Comparison of ENCODE assay signal across 14 mouse cellular contexts in genomic region chr2:9890251-9890650, GRCm38 (mm10). TPM values are rescaled to one million over a fixed set of nuclear protein-coding genes. Genes with fewer than 3 reads are reported as not detected.
A peak's percentile ranks its signal among the peaks of the same experiment; 100 is the strongest.
DNase-seq lines count a peak whose midpoint lies in the region; ATAC-seq and TF ChIP-seq lines count a peak whose summit lies in the region.
"Had no signal": no experiment of that assay in that cellular context is flagged by ENCODE, and none has a peak within 500 bp of the region (broad histone marks: within the 10 kb centered on the region; RNA-seq: fewer than 3 reads in every experiment).

No protein-coding gene starts in this region.

- in situ Hi-C loops in CH12.LX (cut with MboI; ENCODE audit: low pct_ligation_motif_present, low pct_unique_long_range_greater_than_20kb, low sequenced_read_pairs) = loop anchor here (25.0 kb wide), 1 partner anchor 428 kb away; no protein-coding TSS in a partner anchor

- ATAC-seq in hindbrain, embryonic 12.5 days (ENCODE audit: low FRiP score) = no peak
- ATAC-seq in hindbrain, embryonic 13.5 days (ENCODE audit: low FRiP score) = no peak
- no peak for ATAC-seq in midbrain, embryonic 11.5 days (ENCODE audit: low FRiP score)
- ATAC-seq: inflammation-experienced regulatory T-cells, adult 6 months had no signal

- peaks cover 93% of the 10 kb centered on the region for H3K27me3 ChIP-seq in hindbrain, embryonic 12.5 days
- peaks cover 96% of the 10 kb centered on the region for H3K27me3 ChIP-seq in hindbrain, embryonic 13.5 days
- no peaks in the 10 kb centered on the region for H3K27me3 ChIP-seq in CH12.LX (replicated peaks)
- H3K27me3 ChIP-seq in MEL (ENCODE audit: control insufficient read depth in 1 of 2, insufficient read depth in 2 of 2, low read length in 2 of 2) = no peaks in the 10 kb centered on the region
- peaks cover 89% of the 10 kb centered on the region for H3K27me3 ChIP-seq in midbrain, embryonic 11.5 days (ENCODE audit: control insufficient read depth, insufficient read depth, low read length)

- dilution Hi-C loops in CH12.LX (cut with MboI; ENCODE audit: extremely low pct_ligation_motif_present, extremely low pct_unique_long_range_greater_than_20kb, low sequenced_read_pairs) = no loop called here

- no peaks in the 10 kb centered on the region for H3K79me2 ChIP-seq in CH12.LX (replicated peaks; ENCODE audit: control insufficient read depth, extremely low read depth, insufficient read depth, poor library complexity, severe bottlenecking)
- H3K79me2 ChIP-seq in MEL (ENCODE audit: control insufficient read depth, insufficient read depth, low read length, poor library complexity) = no peaks in the 10 kb centered on the region

- H3K9ac ChIP-seq in hindbrain, embryonic 12.5 days = no peak overlapping the region
- no peak overlapping the region for H3K9ac ChIP-seq in hindbrain, embryonic 13.5 days
- peak overlapping the region; percentile 34; the same call in 1 of the 2 replicates for H3K9ac ChIP-seq in CH12.LX (ENCODE audit: insufficient read depth, low read depth)
- H3K9ac ChIP-seq in MEL (ENCODE audit: control insufficient read depth, low read depth, low read length, poor library complexity, severe bottlenecking) = peak overlapping the region; percentile 76
- H3K9ac ChIP-seq in midbrain, embryonic 11.5 days (ENCODE audit: low read length) = no peak overlapping the region

- H3K4me1 ChIP-seq in hindbrain, embryonic 12.5 days = peaks cover 3% of the 10 kb centered on the region; the same call in 1 of the 2 replicates
- peaks cover 7% of the 10 kb centered on the region for H3K4me1 ChIP-seq in hindbrain, embryonic 13.5 days (replicated peaks)
- H3K4me1 ChIP-seq in CH12.LX (ENCODE audit: control insufficient read depth in 1 of 2, insufficient read depth in 2 of 2) (peaks cover 2 to 9% of the 10 kb centered on the region in 2 experiments; a peak in 2 of 4 replicates), MEL (ENCODE audit: control insufficient read depth in 1 of 2, insufficient read depth in 2 of 2, low read length in 2 of 2) (peaks cover 6 to 10% of the 10 kb centered on the region in 2 experiments)
- peaks cover 4% of the 10 kb centered on the region; the same call in 1 of the 2 replicates for H3K4me1 ChIP-seq in midbrain, embryonic 11.5 days (ENCODE audit: control insufficient read depth, insufficient read depth, low read length)

- TF ChIP-seq EP300 in CH12.LX (IDR thresholded peaks at IDR 0.05; ENCODE audit: low read length) = no peak
- no peak for TF ChIP-seq EP300 in MEL (IDR thresholded peaks at IDR 0.05; ENCODE audit: low read depth in 1 of 2, low read length in 2 of 2)

- 5% methylated on average over 8 of the region's 8 CpGs for WGBS in hindbrain, embryonic 12.5 days
- 2% methylated on average over 8 of the region's 8 CpGs for WGBS in hindbrain, embryonic 13.5 days
- WGBS in midbrain, embryonic 11.5 days = 5% methylated on average over 8 of the region's 8 CpGs

- no peak for TF ChIP-seq CTCF in CH12.LX (conservative IDR thresholded peaks at IDR 0.05 in 1 of 2, IDR thresholded peaks at IDR 0.05 in 1 of 2; ENCODE audit: low read depth in 2 of 2, low read length in 2 of 2)
- TF ChIP-seq CTCF in MEL (IDR thresholded peaks at IDR 0.05 in 2 of 3, conservative IDR thresholded peaks at IDR 0.05 in 1 of 3; ENCODE audit: control insufficient read depth in 1 of 3, insufficient read depth in 1 of 3, low read depth in 2 of 3, low read length in 3 of 3, poor library complexity in 1 of 3, severe bottlenecking in 1 of 3) = no peak

- peak overlapping the region; percentile 32; the same call in 1 of the 2 replicates for H3K4me2 ChIP-seq in hindbrain, embryonic 12.5 days (replicated peaks)
- no peak overlapping the region for H3K4me2 ChIP-seq in hindbrain, embryonic 13.5 days
- peak overlapping the region; percentile 84 for H3K4me2 ChIP-seq in CH12.LX (ENCODE audit: insufficient read depth, low read depth, poor library complexity, severe bottlenecking)
- H3K4me2 ChIP-seq in midbrain, embryonic 11.5 days = no peak overlapping the region

- H3K27ac ChIP-seq in hindbrain, embryonic 12.5 days = no peak overlapping the region
- H3K27ac ChIP-seq in hindbrain, embryonic 13.5 days = no peak overlapping the region
- H3K27ac ChIP-seq in CH12.LX (ENCODE audit: insufficient read depth, low read depth) (no peak overlapping the region), MEL (ENCODE audit: control insufficient read depth, low read depth, low read length) (0 out of 2 replicates have a peak overlapping the region, but pooled peaks have one; percentile 22)
- no peak overlapping the region for H3K27ac ChIP-seq in midbrain, embryonic 11.5 days (ENCODE audit: low read depth, low read length)

- H3K9me3 ChIP-seq in hindbrain, embryonic 12.5 days (replicated peaks) = no peaks in the 10 kb centered on the region
- H3K9me3 ChIP-seq in hindbrain, embryonic 13.5 days = no peaks in the 10 kb centered on the region
- H3K9me3 ChIP-seq in CH12.LX (replicated peaks; ENCODE audit: low read length) (no peaks in the 10 kb centered on the region), MEL (replicated peaks; ENCODE audit: insufficient read depth, low read length) (no peaks in the 10 kb centered on the region)
- H3K9me3 ChIP-seq in midbrain, embryonic 11.5 days (ENCODE audit: control insufficient read depth, low read length) = no peaks in the 10 kb centered on the region

- peak overlapping the region; percentile 22; the same call in 1 of the 2 replicates for H3K4me3 ChIP-seq in hindbrain, embryonic 12.5 days
- no peak overlapping the region for H3K4me3 ChIP-seq in hindbrain, embryonic 13.5 days
- no peak overlapping the region for H3K4me3 ChIP-seq in CH12.LX (replicated peaks in 1 of 3; ENCODE audit: low read depth in 2 of 3, low read length in 2 of 3, poor library complexity in 1 of 3)
- H3K4me3 ChIP-seq in MEL (ENCODE audit: control insufficient read depth in 1 of 2, insufficient read depth in 1 of 2, low read depth in 2 of 2, low read length in 2 of 2) = peak overlapping the region; percentile 93 to 95
- no peak overlapping the region for H3K4me3 ChIP-seq in midbrain, embryonic 11.5 days (ENCODE audit: low read depth, low read length)

- DNase-seq in CH12.LX (ENCODE audit: extremely low read depth) (no peak), MEL (ENCODE audit: low read depth, low spot score) (peak; percentile 36)
- DNase-seq in midbrain, embryonic 11.5 days (ENCODE audit: low spot score, missing footprints) = peak; percentile 91
- DNase-seq in frontal cortex, adult 2 months (ENCODE audit: extremely low spot score in 1 of 2, low spot score in 1 of 2) = no peak
- DNase-seq in layer of hippocampus, postnatal 36 days = no peak
- DNase-seq: cerebellum, postnatal 36 days; gastrocnemius, postnatal 10 days; lung, postnatal 10 days had no signal

- no peak for TF ChIP-seq POLR2A in CH12.LX (IDR thresholded peaks at IDR 0.05; ENCODE audit: low read depth, low read length)
- TF ChIP-seq POLR2A in MEL (IDR thresholded peaks at IDR 0.05; ENCODE audit: control insufficient read depth in 1 of 2, insufficient read depth in 1 of 2, low read depth in 1 of 2, low read length in 2 of 2, poor library complexity in 1 of 2) = no peak

- TF ChIP-seq RAD21 in CH12.LX (IDR thresholded peaks at IDR 0.05; ENCODE audit: low read depth, low read length) (no peak), MEL (IDR thresholded peaks at IDR 0.05; ENCODE audit: low read depth, low read length) (no peak)

- H3K36me3 ChIP-seq in hindbrain, embryonic 12.5 days = no peaks in the 10 kb centered on the region
- no peaks in the 10 kb centered on the region for H3K36me3 ChIP-seq in hindbrain, embryonic 13.5 days
- no peaks in the 10 kb centered on the region for H3K36me3 ChIP-seq in CH12.LX (replicated peaks in 1 of 2; ENCODE audit: control insufficient read depth in 1 of 2, insufficient read depth in 1 of 2, low read length in 1 of 2)
- H3K36me3 ChIP-seq in MEL (ENCODE audit: control insufficient read depth in 1 of 2, insufficient read depth in 2 of 2, low read length in 2 of 2) = peaks cover 0 to 6% of the 10 kb centered on the region in 2 experiments; a peak in 2 of 4 replicates
- H3K36me3 ChIP-seq in midbrain, embryonic 11.5 days (ENCODE audit: control insufficient read depth, insufficient read depth, low read length) = no peaks in the 10 kb centered on the region

RNA-seq across cellular contexts. Expression of gene Gata3, which starts 0.4 kb away (rescaled TPM):
- polyA plus RNA-seq in hindbrain, embryonic 12.5 days (2016; fragmentation: Nextera tagmentation; extraction: Ambion mirVana) = 48.4 and 63.4 TPM in 2 replicates
- polyA plus RNA-seq in hindbrain, embryonic 13.5 days (2015; fragmentation: Nextera tagmentation; extraction: Ambion mirVana) = 32.3 and 59.4 TPM in 2 replicates
- total RNA-seq in CH12.LX (2012; rRNA removed) (0.08 and 0.34 TPM in 2 replicates), CH12.LX (2014; rRNA removed) (0.11 and 0.20 TPM in 2 replicates), MEL (2012; rRNA removed) (0.12 and 0.46 TPM in 2 replicates)
- polyA plus RNA-seq in CH12.LX (2012; ENCODE audit: insufficient read length, low read depth) (0.50 and 0.63 TPM in 2 replicates), MEL (2012; ENCODE audit: insufficient read depth in 1 of 2, insufficient read length in 2 of 2, low read depth in 1 of 2, low replicate concordance in 2 of 2, missing spikeins in 1 of 2) (1 to 10 TPM in 1 of 2 experiments, not detected in 1; 2.0 TPM)
- polyA plus RNA-seq in midbrain, embryonic 11.5 days (2014; fragmentation: Nextera tagmentation; extraction: Ambion mirVana) = 34.1 and 34.8 TPM in 2 replicates
- polyA plus RNA-seq in frontal cortex, adult 2 months (2012; rRNA removed) = 0.19 TPM in 1 of 2 replicates, not detected in the other
- total RNA-seq in layer of hippocampus, postnatal 36 days (2021) = under 1 TPM in 1 of 2 experiments, not detected in 1; 0.15 TPM
- total RNA-seq: layer of hippocampus, adult 18-20 months; left cerebral cortex, postnatal 25 days had no signal

RNA-seq across cellular contexts. Expression of gene 9230102O04Rik, which starts 0.9 kb away (rescaled TPM):
- polyA plus RNA-seq in hindbrain, embryonic 12.5 days (2016; fragmentation: Nextera tagmentation; extraction: Ambion mirVana) = 3.5 and 3.8 TPM in 2 replicates
- 1.4 and 2.7 TPM in 2 replicates for polyA plus RNA-seq in hindbrain, embryonic 13.5 days (2015; fragmentation: Nextera tagmentation; extraction: Ambion mirVana)
- total RNA-seq in CH12.LX (2012; rRNA removed) = 0.17 and 0.38 TPM in 2 replicates
- not detected in 2 replicates for total RNA-seq in CH12.LX (2014; rRNA removed)
- not detected in 2 replicates for polyA plus RNA-seq in CH12.LX (2012; ENCODE audit: insufficient read length, low read depth)
- 0.50 and 1.5 TPM in 2 replicates for total RNA-seq in MEL (2012; rRNA removed)
- 1 to 10 TPM in 1 of 2 experiments, not detected in 1; 2.4 TPM for polyA plus RNA-seq in MEL (2012; ENCODE audit: insufficient read depth in 1 of 2, insufficient read length in 2 of 2, low read depth in 1 of 2, low replicate concordance in 2 of 2, missing spikeins in 1 of 2)
- 1.4 and 1.6 TPM in 2 replicates for polyA plus RNA-seq in midbrain, embryonic 11.5 days (2014; fragmentation: Nextera tagmentation; extraction: Ambion mirVana)
- polyA plus RNA-seq in frontal cortex, adult 2 months (2012; rRNA removed) = not detected in 2 replicates
- not detected for total RNA-seq in layer of hippocampus, postnatal 36 days (2021)
- total RNA-seq: gastrocnemius, postnatal 10 days; layer of hippocampus, adult 18-20 months; left cerebral cortex, postnatal 25 days had no signal
- polyA plus RNA-seq: forebrain, embryonic 11.5 days had no signal

RNA-seq across cellular contexts. Expression of gene 4930412O13Rik, which starts 9.2 kb away (rescaled TPM):
- polyA plus RNA-seq in hindbrain, embryonic 12.5 days (2016; fragmentation: Nextera tagmentation; extraction: Ambion mirVana) = 1.1 and 2.9 TPM in 2 replicates
- 1.1 and 2.5 TPM in 2 replicates for polyA plus RNA-seq in hindbrain, embryonic 13.5 days (2015; fragmentation: Nextera tagmentation; extraction: Ambion mirVana)
- not detected in 2 replicates for total RNA-seq in CH12.LX (2012; rRNA removed)
- not detected in 2 replicates for total RNA-seq in CH12.LX (2014; rRNA removed)
- not detected in 2 replicates for polyA plus RNA-seq in CH12.LX (2012; ENCODE audit: insufficient read length, low read depth)
- not detected in 2 replicates for total RNA-seq in MEL (2012; rRNA removed)
- polyA plus RNA-seq in MEL (2012; ENCODE audit: insufficient read depth in 1 of 2, insufficient read length in 2 of 2, low read depth in 1 of 2, low replicate concordance in 2 of 2, missing spikeins in 1 of 2) = under 1 TPM in 1 of 2 experiments, not detected in 1; 0.28 TPM
- polyA plus RNA-seq in midbrain, embryonic 11.5 days (2014; fragmentation: Nextera tagmentation; extraction: Ambion mirVana) = 0.20 and 1.2 TPM in 2 replicates
- not detected in 2 replicates for polyA plus RNA-seq in frontal cortex, adult 2 months (2012; rRNA removed)
- total RNA-seq in layer of hippocampus, postnatal 36 days (2021) = not detected
- total RNA-seq: gastrocnemius, postnatal 10 days; layer of hippocampus, adult 18-20 months; left cerebral cortex, postnatal 25 days had no signal
- polyA plus RNA-seq: forebrain, embryonic 11.5 days; inflammation-experienced regulatory T-cells, adult 6 months had no signal

Comparison
In these comparisons a context has a peak if more than half of its experiments do, and no peak if none do; other contexts are left out.
1. H3K4me2 ChIP-seq: peak in hindbrain, embryonic 12.5 days (single experiment) and CH12.LX (single experiment); none in hindbrain, embryonic 13.5 days (single experiment) and midbrain, embryonic 11.5 days (single experiment).
2. H3K4me3 ChIP-seq: peak in hindbrain, embryonic 12.5 days (single experiment) and MEL (2 of 2); none in hindbrain, embryonic 13.5 days (single experiment), CH12.LX (0 of 3) and midbrain, embryonic 11.5 days (single experiment).
3. H3K9ac ChIP-seq: peak in CH12.LX (single experiment) and MEL (single experiment); none in hindbrain, embryonic 12.5 days (single experiment), hindbrain, embryonic 13.5 days (single experiment) and midbrain, embryonic 11.5 days (single experiment).
4. DNase-seq: peak in MEL (single experiment) and midbrain, embryonic 11.5 days (single experiment); none in CH12.LX (single experiment), frontal cortex, adult 2 months (0 of 2) and layer of hippocampus, postnatal 36 days (0 of 2).
5. RNA of gene Gata3, which starts 0.4 kb away (polyA plus RNA-seq): 48.4 to 63.4 TPM in hindbrain, embryonic 12.5 days, 34.1 to 34.8 TPM in midbrain, embryonic 11.5 days and 32.3 to 59.4 TPM in hindbrain, embryonic 13.5 days; 2.0 TPM in MEL, 0.50 to 0.63 TPM in CH12.LX and 0.19 TPM in frontal cortex, adult 2 months; every median in the first group is over 10 times any median in the second.